Mouse (Mus musculus) embryonic facial prominence, embryonic 14.5 days (tissue): ENCODE measurements around the gene Slc22a12. TPM values are rescaled to one million over a fixed set of nuclear protein-coding genes. Genes with fewer than 3 reads are reported as not detected.

Experiments
- ATAC-seq: fragments of 200-750 bp; cut with Nextera tagmentation; 2 replicates; pipeline ENCODE4 v1.8.0; 2017; ENCODE audit warnings: low read depth, moderate number of reproducible peaks, moderate TSS enrichment
- DNase-seq: peaks from one replicate; pipeline ENCODE4 v3.0.0-alpha.2; 2015; ENCODE audit warnings: low spot score
- H3K27ac ChIP-seq: fragments of 300-500 bp; sonication (generic); replicated peaks from 2 replicates; pipeline ENCODE4 v1.5.1; 2014; ENCODE audit warnings: low read depth, mild to moderate bottlenecking, low read length, moderate library complexity
- H3K27me3 ChIP-seq: fragments of 300-500 bp; sonication (generic); replicated peaks from 2 replicates; pipeline ENCODE4 v1.6.1; 2014; ENCODE audit warnings: low read length; ENCODE audit not compliant: control insufficient read depth, insufficient read depth
- H3K36me3 ChIP-seq: fragments of 300-500 bp; sonication (generic); 2 replicates; pipeline ENCODE4 v1.6.1; 2014; ENCODE audit warnings: low read length, mixed read lengths; ENCODE audit not compliant: control insufficient read depth, insufficient read depth
- H3K4me1 ChIP-seq: fragments of 300-500 bp; sonication (generic); 2 replicates; pipeline ENCODE4 v1.6.1; 2014; ENCODE audit warnings: antibody characterized with exemption, low read length; ENCODE audit not compliant: control insufficient read depth, insufficient read depth
- H3K4me2 ChIP-seq: fragments of 300-500 bp; sonication (generic); 2 replicates; pipeline ENCODE4 v1.6.1; 2014; ENCODE audit warnings: low read depth, mild to moderate bottlenecking, low read length, moderate library complexity, mixed read lengths
- H3K4me3 ChIP-seq: fragments of 300-500 bp; sonication (generic); 2 replicates; pipeline ENCODE4 v1.5.1; 2014; ENCODE audit warnings: low read depth, mild to moderate bottlenecking, low read length
- H3K9ac ChIP-seq: fragments of 300-500 bp; sonication (generic); 2 replicates; pipeline ENCODE4 v1.6.1; 2014; ENCODE audit warnings: low read depth, mild to moderate bottlenecking, low read length, moderate library complexity, mixed read lengths
- H3K9me3 ChIP-seq: fragments of 300-500 bp; sonication (generic); 2 replicates; pipeline ENCODE4 v1.6.1; 2016; ENCODE audit warnings: low read length; ENCODE audit not compliant: control insufficient read depth
- WGBS: fragments of 180-500 bp; shearing (Covaris S2); extraction: QIAGEN DNeasy Blood & Tissue Kit; methylation state at CpG from one replicate; pipeline ENCODE4 v1.1.7; 2014; 5-methylcytosine and 5-hydroxymethylcytosine counted together
- polyA plus RNA-seq: library from polyadenylated mRNA; unstranded; fragments of >200 nt; fragmentation: Nextera tagmentation; extraction: Ambion mirVana; gene quantifications from 2 replicates; pipeline ENCODE4 v1.2.1, GENCODE M21; 2014

The Slc22a12 gene
- polyA plus RNA-seq, result not detected in 2 replicates

GRCm38 (mm10) chr19:6542367-6543034 lies at the start of gene Slc22a12:
Gene Slc22a12, minus strand, starts transcription at chr19:6543032.
- H3K36me3 ChIP-seq, result no peaks in the 10 kb centered on the region
- DNase-seq (no peak), ATAC-seq (no peak)
- no peaks in the 10 kb centered on the region for H3K27me3 ChIP-seq
- H3K4me1 ChIP-seq, result no peaks in the 10 kb centered on the region
- no peak within 1 kb of the TSS for H3K9ac ChIP-seq
- WGBS, result 91% methylated on average over 16 of the region's 16 CpGs
- H3K9me3 ChIP-seq, result no peaks in the 10 kb centered on the region
- H3K27ac ChIP-seq, result no peak within 1 kb of the TSS
- no peak within 1 kb of the TSS for H3K4me2 ChIP-seq
- H3K4me3 ChIP-seq, result no peak within 1 kb of the TSS

- Histone ChIP-seq H3K27ac (no peak overlapping the region), H3K4me1 (peaks cover 3% of the 10 kb centered on the region; the same call in 1 of the 2 replicates), H3K27me3 (no peaks in the 10 kb centered on the region), H3K9ac (no peak overlapping the region), H3K4me2 (no peak overlapping the region), H3K9me3 (no peaks in the 10 kb centered on the region), H3K4me3 (no peak overlapping the region), H3K36me3 (no peaks in the 10 kb centered on the region)
- 37% methylated on average over 4 of the region's 4 CpGs for WGBS
- DNase-seq, result no peak
- ATAC-seq, result no peak
Measured at GRCm38 (mm10) chr19:6572001-6572400, 29.2 kb upstream of the Slc22a12 start.

- 81% methylated on average over 5 of the region's 5 CpGs for WGBS
- Histone ChIP-seq H3K4me3 (no peak overlapping the region), H3K27me3 (no peaks in the 10 kb centered on the region), H3K4me1 (no peaks in the 10 kb centered on the region), H3K9me3 (no peaks in the 10 kb centered on the region), H3K36me3 (no peaks in the 10 kb centered on the region), H3K9ac (no peak overlapping the region), H3K27ac (no peak overlapping the region), H3K4me2 (no peak overlapping the region)
- DNase-seq, result no peak
- no peak for ATAC-seq
Measured at GRCm38 (mm10) chr19:6571476-6571875, 28.6 kb upstream of the Slc22a12 start.

GRCm38 (mm10) chr19:6569561-6569960 lies 26.7 kb upstream of the Slc22a12 start:
- no peak for DNase-seq
- Histone ChIP-seq H3K36me3 (no peaks in the 10 kb centered on the region), H3K4me1 (no peaks in the 10 kb centered on the region), H3K9me3 (no peaks in the 10 kb centered on the region), H3K4me3 (no peak overlapping the region), H3K27me3 (no peaks in the 10 kb centered on the region), H3K4me2 (no peak overlapping the region), H3K27ac (no peak overlapping the region), H3K9ac (no peak overlapping the region)
- no peak for ATAC-seq
- 41% methylated on average over 5 of the region's 5 CpGs for WGBS

GRCm38 (mm10) chr19:6569021-6569420 lies 26.2 kb upstream of the Slc22a12 start:
- no peaks in the 10 kb centered on the region for H3K9me3 ChIP-seq
- no peak overlapping the region for H3K4me2 ChIP-seq
- H3K9ac ChIP-seq, result no peak overlapping the region
- H3K36me3 ChIP-seq, result no peaks in the 10 kb centered on the region
- no peaks in the 10 kb centered on the region for H3K27me3 ChIP-seq
- DNase-seq (no peak), ATAC-seq (no peak)
- no peak overlapping the region for H3K27ac ChIP-seq
- H3K4me1 ChIP-seq, result no peaks in the 10 kb centered on the region
- WGBS, result 79% methylated on average over 5 of the region's 5 CpGs
- no peak overlapping the region for H3K4me3 ChIP-seq

- ATAC-seq (no peak), DNase-seq (peak; percentile 56)
- Histone ChIP-seq H3K4me1 (no peaks in the 10 kb centered on the region), H3K9me3 (no peaks in the 10 kb centered on the region), H3K36me3 (no peaks in the 10 kb centered on the region), H3K27me3 (no peaks in the 10 kb centered on the region), H3K4me2 (no peak overlapping the region), H3K9ac (no peak overlapping the region), H3K27ac (no peak overlapping the region), H3K4me3 (no peak overlapping the region)
- 85% methylated on average over 2 of the region's 2 CpGs for WGBS
Measured at GRCm38 (mm10) chr19:6566450-6566849, 23.6 kb upstream of the Slc22a12 start.

GRCm38 (mm10) chr19:6565136-6565535 lies 22.3 kb upstream of the Slc22a12 start:
- no peaks in the 10 kb centered on the region for H3K27me3 ChIP-seq
- H3K4me1 ChIP-seq, result no peaks in the 10 kb centered on the region
- H3K4me2 ChIP-seq, result no peak overlapping the region
- H3K36me3 ChIP-seq, result no peaks in the 10 kb centered on the region
- DNase-seq (no peak), ATAC-seq (no peak)
- no peak overlapping the region for H3K27ac ChIP-seq
- H3K9me3 ChIP-seq, result no peaks in the 10 kb centered on the region
- no peak overlapping the region for H3K9ac ChIP-seq
- H3K4me3 ChIP-seq, result no peak overlapping the region
- 78% methylated on average over 6 of the region's 6 CpGs for WGBS

GRCm38 (mm10) chr19:6560246-6560815 lies 17.5 kb upstream of the Slc22a12 start:
- ATAC-seq (no peak), DNase-seq (no peak)
- Histone ChIP-seq H3K27ac (no peak overlapping the region), H3K36me3 (no peaks in the 10 kb centered on the region), H3K4me3 (no peak overlapping the region), H3K9ac (no peak overlapping the region), H3K9me3 (no peaks in the 10 kb centered on the region), H3K27me3 (no peaks in the 10 kb centered on the region), H3K4me1 (no peaks in the 10 kb centered on the region), H3K4me2 (no peak overlapping the region)
- WGBS, result 69% methylated on average over 7 of the region's 7 CpGs

GRCm38 (mm10) chr19:6559576-6559975 lies 16.7 kb upstream of the Slc22a12 start:
- H3K9me3 ChIP-seq, result no peaks in the 10 kb centered on the region
- DNase-seq (no peak), ATAC-seq (no peak)
- H3K27ac ChIP-seq, result no peak overlapping the region
- no peak overlapping the region for H3K4me2 ChIP-seq
- WGBS, result 69% methylated on average over 4 of the region's 4 CpGs
- no peak overlapping the region for H3K9ac ChIP-seq
- H3K36me3 ChIP-seq, result no peaks in the 10 kb centered on the region
- H3K27me3 ChIP-seq, result no peaks in the 10 kb centered on the region
- no peak overlapping the region for H3K4me3 ChIP-seq
- no peaks in the 10 kb centered on the region for H3K4me1 ChIP-seq
